Mouse (Mus musculus) hindbrain, embryonic 10.5 days (tissue): Measurements from ENCODE around the gene Nrxn3. TPM values are rescaled to one million over a fixed set of nuclear protein-coding genes. Genes with fewer than 3 reads are reported as not detected.

Source experiments
- DNase-seq: peaks from one replicate; pipeline ENCODE4 v3.0.0-alpha.2; 2017; ENCODE audit warnings: low spot score
- H3K27ac ChIP-seq: fragments of 300-500 bp; sonication (generic); 2 replicates; pipeline ENCODE4 v1.5.1; 2016; ENCODE audit warnings: mild to moderate bottlenecking, moderate library complexity
- H3K27me3 ChIP-seq: fragments of 300-500 bp; sonication (generic); 2 replicates; pipeline ENCODE4 v1.6.1; 2016; ENCODE audit warnings: mild to moderate bottlenecking; ENCODE audit not compliant: poor library complexity, insufficient read depth, severe bottlenecking
- H3K36me3 ChIP-seq: fragments of 300-500 bp; sonication (generic); 2 replicates; pipeline ENCODE4 v1.6.1; 2016; ENCODE audit warnings: mild to moderate bottlenecking, moderate library complexity
- H3K4me1 ChIP-seq: fragments of 300-500 bp; sonication (generic); replicated peaks from 2 replicates; pipeline ENCODE4 v1.6.1; 2016; ENCODE audit warnings: mild to moderate bottlenecking
- H3K4me3 ChIP-seq: fragments of 300-500 bp; sonication (generic); 2 replicates; pipeline ENCODE4 v1.5.1; 2016; ENCODE audit warnings: mild to moderate bottlenecking, moderate library complexity
- H3K9me3 ChIP-seq: fragments of 300-500 bp; sonication (generic); 2 replicates; pipeline ENCODE4 v1.6.1; 2016; ENCODE audit warnings: mild to moderate bottlenecking, moderate library complexity
- WGBS: fragments of 180-500 bp; shearing (Covaris S2); methylation state at CpG from one replicate; pipeline ENCODE4 v1.1.7; 2016; 5-methylcytosine and 5-hydroxymethylcytosine counted together
- polyA plus RNA-seq: library from polyadenylated mRNA; unstranded; fragments of >200 nt; fragmentation: Nextera tagmentation; extraction: Ambion mirVana; gene quantifications from 2 replicates; pipeline ENCODE4 v1.2.1, GENCODE M21; 2016

Gene Nrxn3
- polyA plus RNA-seq, 1 experiment from 2014 or later, result 23.5 TPM

DNA sequence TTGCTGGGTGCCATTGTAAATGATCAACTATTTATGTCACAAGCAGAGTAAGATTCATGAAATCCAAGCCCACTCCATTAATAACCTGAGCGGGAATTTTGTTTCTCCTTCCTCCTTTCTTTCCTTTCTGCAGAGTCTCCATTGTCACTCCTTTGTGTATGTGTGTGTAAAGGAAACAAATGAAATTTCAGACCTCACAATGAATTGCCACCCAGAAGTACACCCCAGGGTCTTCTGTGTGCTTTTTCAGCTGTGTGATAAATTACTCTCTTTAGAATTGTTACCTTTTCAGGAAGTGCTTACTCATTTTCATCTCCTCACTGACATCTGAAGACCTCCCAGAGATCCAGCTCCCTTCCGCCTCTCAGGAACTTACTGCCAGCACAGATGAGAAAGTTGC, 1506.4 kb downstream of the Nrxn3 start:
- Histone ChIP-seq H3K36me3 (no peaks in the 10 kb centered on the region), H3K9me3 (no peaks in the 10 kb centered on the region), H3K27ac (no peak overlapping the region), H3K4me1 (no peaks in the 10 kb centered on the region), H3K4me3 (no peak overlapping the region), H3K27me3 (peaks cover 8% of the 10 kb centered on the region; the same call in 1 of the 2 replicates)
- DNase-seq, result no peak
- WGBS, result 48% methylated on average over 2 of the region's 2 CpGs

DNA sequence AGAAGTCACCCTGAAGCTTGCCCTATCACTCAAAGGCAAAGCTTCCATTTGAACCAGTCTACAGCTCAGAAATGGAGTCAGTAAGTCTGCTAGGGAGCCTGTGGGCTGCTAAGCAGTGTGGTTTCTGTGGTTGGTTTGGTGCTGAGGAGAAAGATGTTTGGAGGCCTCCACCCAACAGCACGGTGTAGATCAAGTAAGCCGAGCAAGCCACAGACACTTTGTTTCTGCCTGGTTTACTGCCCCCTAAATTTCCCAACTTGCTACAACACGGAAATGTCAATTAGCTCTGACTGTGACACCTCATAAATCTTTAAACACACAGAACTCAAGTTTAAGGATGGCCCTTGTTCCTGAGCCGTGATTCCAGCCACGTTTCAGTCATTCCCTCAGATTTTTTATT, 1513.4 kb downstream of the Nrxn3 start:
- 86% methylated on average over 5 of the region's 5 CpGs for WGBS
- no peak overlapping the region for H3K27ac ChIP-seq
- no peaks in the 10 kb centered on the region for H3K4me1 ChIP-seq

DNA sequence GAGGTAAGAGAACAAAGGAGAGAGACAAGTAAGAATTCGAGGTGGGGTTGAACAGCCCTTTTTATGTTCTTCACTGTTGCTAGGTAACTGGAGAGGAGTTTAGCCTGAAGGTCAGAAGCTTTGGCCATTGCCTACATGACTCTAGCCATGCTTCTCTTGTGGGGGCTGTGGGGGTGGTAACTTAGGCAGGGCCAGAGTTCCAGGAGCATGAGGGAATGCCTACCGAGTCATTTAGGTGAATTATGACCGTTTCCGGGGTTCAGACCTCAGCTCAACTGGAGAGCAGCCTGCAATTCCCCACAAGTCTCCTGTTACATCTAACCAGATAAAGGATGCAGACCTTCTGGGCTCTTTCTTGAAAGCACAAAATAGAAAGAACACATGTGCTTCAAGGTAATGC, 1537.6 kb downstream of the Nrxn3 start:
- Histone ChIP-seq H3K27ac (no peak overlapping the region), H3K4me3 (no peak overlapping the region), H3K27me3 (no peaks in the 10 kb centered on the region), H3K36me3 (no peaks in the 10 kb centered on the region), H3K4me1 (no peaks in the 10 kb centered on the region), H3K9me3 (no peaks in the 10 kb centered on the region)
- no peak for DNase-seq
- 63% methylated on average over 4 of the region's 4 CpGs for WGBS

More for the DNA sequence above, 1513.4 kb downstream of the Nrxn3 start:
- no peaks in the 10 kb centered on the region for H3K36me3 ChIP-seq
- H3K27me3 ChIP-seq, result peaks cover 2% of the 10 kb centered on the region; the same call in 1 of the 2 replicates
- DNase-seq, result no peak
- no peak overlapping the region for H3K4me3 ChIP-seq
- no peaks in the 10 kb centered on the region for H3K9me3 ChIP-seq

DNA sequence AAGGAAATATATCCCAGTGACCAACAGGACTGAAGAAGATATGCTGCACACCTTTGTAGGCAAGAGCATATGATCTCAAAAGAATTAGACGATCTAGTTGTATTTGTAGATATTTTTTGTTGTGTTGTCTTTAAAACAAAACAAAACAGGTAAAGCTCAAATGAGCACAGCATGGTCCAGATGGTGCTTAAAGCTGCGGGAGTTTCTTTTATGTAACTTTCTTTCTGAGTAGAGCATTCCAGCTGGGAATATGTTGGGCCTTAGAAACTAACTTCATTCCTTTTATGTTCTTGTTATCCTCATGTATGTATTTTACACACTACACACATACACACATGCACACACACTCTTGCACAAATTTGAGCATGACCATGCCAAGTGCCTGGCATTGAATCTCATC, 1545.4 kb downstream of the Nrxn3 start:
- Histone ChIP-seq H3K4me3 (no peak overlapping the region), H3K36me3 (no peaks in the 10 kb centered on the region), H3K9me3 (no peaks in the 10 kb centered on the region), H3K27ac (no peak overlapping the region), H3K27me3 (no peaks in the 10 kb centered on the region), H3K4me1 (no peaks in the 10 kb centered on the region)
- 81% methylated on average over 2 of the region's 2 CpGs for WGBS
- DNase-seq, result no peak

DNA sequence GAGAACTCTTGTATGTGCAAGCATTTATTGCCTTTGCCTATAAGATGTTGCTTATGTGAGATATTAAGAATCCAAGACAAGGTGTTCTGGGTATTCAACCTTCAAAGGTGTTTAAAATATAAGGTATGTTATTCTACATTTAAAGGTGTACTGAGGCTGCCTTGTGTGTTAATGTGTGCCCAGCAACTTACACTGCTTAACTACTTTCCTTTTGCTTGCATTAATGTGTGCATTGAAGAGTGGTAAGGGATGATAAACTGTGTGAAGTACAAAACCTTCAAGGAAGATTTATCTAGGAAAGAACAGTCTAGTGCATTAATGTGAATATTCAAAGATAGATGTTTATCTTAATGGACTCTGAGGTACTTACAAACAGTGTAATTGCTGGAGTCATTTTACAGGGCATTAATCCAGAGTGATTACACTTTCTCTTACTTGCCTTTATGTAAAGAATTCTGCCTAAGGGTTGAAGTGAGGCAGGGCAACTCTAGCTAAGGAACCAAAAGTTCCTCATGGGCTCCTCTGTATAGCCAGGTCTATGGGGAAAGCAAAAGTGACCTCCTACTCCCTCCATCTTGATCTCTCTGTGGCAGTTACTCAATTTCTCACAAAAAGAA, 1548.2 kb downstream of the Nrxn3 start:
- H3K4me3 ChIP-seq, result no peak overlapping the region
- no peak for DNase-seq
- no peak overlapping the region for H3K27ac ChIP-seq
- H3K4me1 ChIP-seq, result no peaks in the 10 kb centered on the region
- no peaks in the 10 kb centered on the region for H3K36me3 ChIP-seq
- H3K27me3 ChIP-seq, result no peaks in the 10 kb centered on the region
- H3K9me3 ChIP-seq, result no peaks in the 10 kb centered on the region

DNA sequence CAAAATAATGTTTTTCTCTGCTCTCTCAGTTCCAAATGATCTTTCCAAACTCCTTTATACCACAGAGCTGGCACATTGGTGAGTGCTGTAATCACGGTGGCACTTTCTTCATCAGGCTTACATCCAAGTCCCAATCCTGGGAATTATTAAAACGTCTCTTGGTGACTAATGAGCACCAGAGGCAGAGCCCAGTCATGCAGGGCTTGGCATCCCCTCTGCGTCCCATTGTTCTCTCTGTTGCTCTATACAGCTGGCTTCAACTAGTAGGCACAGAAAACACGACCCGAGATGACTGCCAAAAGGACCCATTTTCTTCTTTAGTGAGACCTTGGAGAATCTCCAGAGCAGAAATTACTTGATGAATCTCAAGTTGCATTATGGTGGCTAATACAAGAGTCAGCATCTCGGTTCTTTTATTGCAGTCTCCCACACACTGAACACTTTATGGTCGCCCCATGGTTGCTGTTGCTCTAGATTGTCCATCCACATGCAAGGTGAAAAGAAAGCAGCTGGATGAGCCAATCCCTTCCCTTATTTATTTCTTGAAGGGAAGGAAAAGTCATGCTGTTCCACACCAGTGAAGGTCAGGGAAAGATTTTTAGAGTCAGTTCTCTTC, 1552.1 kb downstream of the Nrxn3 start:
- no peak overlapping the region for H3K27ac ChIP-seq
- 79% methylated on average over 7 of the region's 7 CpGs for WGBS
- no peak for DNase-seq
- H3K9me3 ChIP-seq, result no peaks in the 10 kb centered on the region
- H3K4me1 ChIP-seq, result no peaks in the 10 kb centered on the region
- no peaks in the 10 kb centered on the region for H3K27me3 ChIP-seq
- H3K36me3 ChIP-seq, result no peaks in the 10 kb centered on the region
- H3K4me3 ChIP-seq, result no peak overlapping the region

DNA sequence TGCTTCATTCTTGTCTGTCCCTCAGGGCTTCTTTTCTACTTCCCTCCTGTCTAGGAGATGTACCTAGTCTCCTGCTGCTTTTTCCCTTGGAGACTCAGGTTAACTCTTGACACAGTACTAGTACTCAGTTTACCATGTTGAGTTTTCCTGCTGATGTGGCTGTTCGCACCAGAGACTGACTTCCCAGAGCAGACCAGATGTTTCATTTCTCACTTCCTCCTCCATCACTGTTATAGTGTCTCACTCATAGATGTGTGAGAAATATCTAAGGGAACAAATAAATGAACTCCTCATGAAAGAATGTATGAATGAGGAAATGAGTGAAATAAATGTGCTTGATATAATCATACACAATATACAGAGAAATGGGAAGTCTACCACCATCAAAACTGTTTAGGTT, 1558.6 kb downstream of the Nrxn3 start:
- no peaks in the 10 kb centered on the region for H3K27me3 ChIP-seq
- H3K4me1 ChIP-seq, result no peaks in the 10 kb centered on the region
- WGBS, result 89% methylated on average over 1 of the region's 1 CpGs
- H3K4me3 ChIP-seq, result no peak overlapping the region
- H3K27ac ChIP-seq, result no peak overlapping the region
- no peak for DNase-seq
- H3K36me3 ChIP-seq, result no peaks in the 10 kb centered on the region
- no peaks in the 10 kb centered on the region for H3K9me3 ChIP-seq

DNA sequence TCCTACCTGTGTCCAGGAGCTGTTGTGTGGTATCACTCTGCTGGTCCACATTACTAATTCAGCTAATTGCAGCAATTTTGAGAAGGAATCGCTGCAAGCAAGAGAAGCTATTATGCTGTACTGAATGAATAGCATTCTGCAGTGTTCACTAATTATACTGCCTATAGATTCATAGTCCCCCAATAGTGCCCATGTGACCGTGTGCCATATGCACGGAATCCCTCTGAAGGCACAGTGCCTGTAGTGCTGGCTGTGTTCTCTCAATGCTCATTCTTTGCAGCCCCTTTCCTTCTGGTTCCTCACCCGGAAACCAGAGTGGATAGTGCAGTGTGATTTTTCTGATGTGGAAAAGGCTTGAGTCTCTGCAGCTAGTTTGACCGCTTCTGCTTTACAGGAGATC, 1560.3 kb downstream of the Nrxn3 start:
- Histone ChIP-seq H3K27me3 (no peaks in the 10 kb centered on the region), H3K27ac (no peak overlapping the region), H3K36me3 (no peaks in the 10 kb centered on the region), H3K9me3 (no peaks in the 10 kb centered on the region), H3K4me3 (no peak overlapping the region), H3K4me1 (no peaks in the 10 kb centered on the region)
- 82% methylated on average over 5 of the region's 5 CpGs for WGBS
- DNase-seq, result no peak

DNA sequence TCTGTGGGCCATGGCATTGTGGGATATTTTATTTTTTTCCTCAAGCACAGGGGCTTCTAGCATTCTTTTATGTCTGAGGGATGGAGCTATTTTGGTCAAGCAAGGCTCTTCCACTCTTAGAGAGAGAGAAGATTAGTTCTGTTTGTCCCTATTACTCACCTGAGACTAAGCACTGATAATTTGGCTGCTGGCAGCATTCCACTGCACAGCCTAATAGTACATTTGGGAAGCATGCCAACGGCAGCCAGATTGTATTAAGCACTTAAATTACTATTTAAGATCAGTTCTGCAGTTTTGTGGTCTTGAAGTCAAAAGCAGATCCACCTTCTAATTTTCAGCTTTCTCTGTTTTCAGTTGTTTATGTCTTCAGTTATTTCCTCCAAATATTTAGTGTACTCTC, 1580.0 kb downstream of the Nrxn3 start:
- Histone ChIP-seq H3K27ac (no peak overlapping the region), H3K36me3 (no peaks in the 10 kb centered on the region), H3K27me3 (no peaks in the 10 kb centered on the region), H3K4me1 (no peaks in the 10 kb centered on the region), H3K4me3 (no peak overlapping the region), H3K9me3 (no peaks in the 10 kb centered on the region)
- 90% methylated on average over 1 of the region's 1 CpGs for WGBS
- DNase-seq, result no peak

DNA sequence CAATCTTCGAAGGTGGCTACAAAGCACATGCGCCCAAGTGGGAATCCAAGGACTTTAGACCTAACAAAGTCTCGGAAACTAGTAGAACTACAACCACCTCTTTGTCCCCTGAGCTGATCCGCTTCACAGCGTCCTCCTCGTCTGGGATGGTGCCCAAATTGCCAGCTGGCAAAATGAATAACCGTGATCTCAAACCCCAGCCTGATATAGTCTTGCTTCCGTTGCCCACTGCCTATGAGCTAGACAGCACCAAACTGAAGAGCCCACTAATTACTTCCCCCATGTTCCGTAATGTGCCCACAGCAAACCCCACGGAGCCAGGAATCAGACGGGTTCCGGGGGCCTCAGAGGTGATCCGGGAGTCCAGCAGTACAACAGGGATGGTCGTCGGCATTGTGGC, 1609.1 kb downstream of the Nrxn3 start:
- Histone ChIP-seq H3K4me1 (no peaks in the 10 kb centered on the region), H3K27me3 (no peaks in the 10 kb centered on the region), H3K4me3 (no peak overlapping the region), H3K27ac (no peak overlapping the region), H3K9me3 (no peaks in the 10 kb centered on the region), H3K36me3 (no peaks in the 10 kb centered on the region)
- 95% methylated on average over 15 of the region's 15 CpGs for WGBS
- no peak for DNase-seq

DNA sequence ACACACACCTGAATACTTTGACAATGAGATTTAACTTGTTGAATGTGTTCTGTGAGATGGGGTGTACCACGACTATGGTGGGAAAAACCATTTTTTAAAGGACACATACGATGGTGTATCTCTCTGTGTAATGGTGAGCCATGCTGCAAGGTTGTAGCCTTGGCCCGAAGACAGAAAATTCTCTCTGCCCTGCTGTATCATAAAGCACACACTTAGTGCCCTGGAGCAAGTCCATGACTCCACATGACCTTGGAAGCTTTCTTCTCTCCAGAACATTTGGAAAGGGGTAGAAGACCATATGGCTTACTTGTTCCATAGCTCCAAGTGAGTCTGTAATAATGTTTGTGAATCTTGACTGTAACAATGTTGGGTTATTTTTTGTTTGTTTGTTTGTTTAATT, 1609.8 kb downstream of the Nrxn3 start:
- Histone ChIP-seq H3K27me3 (no peaks in the 10 kb centered on the region), H3K36me3 (no peaks in the 10 kb centered on the region), H3K9me3 (no peaks in the 10 kb centered on the region), H3K4me1 (no peaks in the 10 kb centered on the region), H3K4me3 (no peak overlapping the region), H3K27ac (no peak overlapping the region)
- WGBS, result 87% methylated on average over 3 of the region's 3 CpGs
- DNase-seq, result no peak

DNA sequence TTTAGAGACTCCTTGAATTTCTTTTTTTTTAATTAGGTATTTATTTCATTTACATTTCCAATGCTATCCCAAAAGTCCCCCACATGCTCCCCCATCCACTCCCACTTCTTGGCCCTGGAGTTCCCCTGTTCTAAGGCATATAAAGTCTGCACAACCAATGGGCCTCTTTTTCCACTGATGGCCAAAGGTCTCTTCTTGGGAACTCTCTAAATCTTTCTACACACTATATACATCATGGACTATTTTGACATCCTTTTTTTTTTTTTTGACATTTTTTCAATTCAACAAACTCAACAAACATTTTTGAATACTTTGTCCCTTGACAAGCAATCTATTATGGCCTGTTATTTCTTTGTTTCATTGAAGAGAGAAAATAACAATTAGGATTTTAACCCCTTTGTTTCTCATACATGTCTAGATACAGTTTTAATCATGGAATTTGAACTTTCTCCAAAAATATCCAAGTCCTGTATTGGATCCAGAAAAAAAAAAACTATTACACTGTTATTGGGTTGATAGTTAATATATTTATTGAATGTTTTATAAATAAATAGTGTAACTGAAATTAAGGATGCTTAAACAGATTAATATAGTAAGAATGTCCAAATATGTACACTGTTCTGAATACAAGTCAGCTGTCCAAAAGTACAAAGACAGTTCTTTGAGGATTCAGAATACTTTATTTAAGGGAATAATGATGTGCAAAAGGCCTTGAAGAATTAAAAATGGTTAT, 1615.0 kb downstream of the Nrxn3 start:
- DNase-seq, result no peak
- Histone ChIP-seq H3K4me3 (no peak overlapping the region), H3K4me1 (no peaks in the 10 kb centered on the region), H3K27ac (no peak overlapping the region), H3K27me3 (no peaks in the 10 kb centered on the region), H3K9me3 (no peaks in the 10 kb centered on the region), H3K36me3 (no peaks in the 10 kb centered on the region)

DNA sequence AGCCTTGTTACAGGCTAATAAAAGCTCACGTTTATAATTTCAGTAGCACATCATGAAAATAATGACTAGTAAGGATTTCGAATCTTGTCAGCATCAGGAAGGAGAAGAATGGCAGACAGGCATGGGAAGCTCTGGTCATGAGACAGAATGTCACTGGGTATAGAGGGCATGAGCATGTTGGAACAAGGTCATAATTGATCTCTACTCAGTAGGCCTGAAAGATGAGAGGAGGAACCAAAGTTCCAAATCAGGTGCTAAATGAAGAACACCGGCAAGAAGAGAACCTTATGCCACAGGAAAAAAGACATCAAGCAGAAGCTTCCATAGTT, 1615.5 kb downstream of the Nrxn3 start:
- no peaks in the 10 kb centered on the region for H3K36me3 ChIP-seq
- DNase-seq, result no peak
- H3K4me3 ChIP-seq, result no peak overlapping the region
- H3K4me1 ChIP-seq, result no peaks in the 10 kb centered on the region
- WGBS, result 93% methylated on average over 3 of the region's 3 CpGs
- no peak overlapping the region for H3K27ac ChIP-seq
- no peaks in the 10 kb centered on the region for H3K9me3 ChIP-seq
- no peaks in the 10 kb centered on the region for H3K27me3 ChIP-seq
